Mouse (Mus musculus) MEL (cell line): ENCODE data around the gene Slc35g2. TPM values are rescaled to one million over a fixed set of nuclear protein-coding genes. Genes with fewer than 3 reads are reported as not detected.

Experiments used
- DNase-seq: peaks from one replicate; pipeline ENCODE4 v3.0.0; 2011; ENCODE audit warnings: low read depth, low spot score
- H3K27ac ChIP-seq: 2 replicates; pipeline ENCODE4 v1.5.1; 2012; ENCODE audit warnings: low read depth, mild to moderate bottlenecking, control low read depth, low read length, moderate library complexity; ENCODE audit not compliant: control insufficient read depth
- H3K27me3 ChIP-seq, 2 experiments: fragments of 150-350 bp in 1 of 2; sonication (generic) in 1 of 2; 2 replicates each; pipeline ENCODE4 v1.6.1; 2012; ENCODE audit warnings: low read length in 2 of 2, mild to moderate bottlenecking in 2 of 2, improper control_type of control experiment in 1 of 2, moderate library complexity in 1 of 2; ENCODE audit not compliant: insufficient read depth in 2 of 2, control insufficient read depth in 1 of 2
- H3K36me3 ChIP-seq, 2 experiments: 2 replicates each; pipeline ENCODE4 v1.6.1; 2012 to 2014; ENCODE audit warnings: low read length in 2 of 2, improper control_type of control experiment in 1 of 2, inconsistent platforms in 1 of 2, mild to moderate bottlenecking in 1 of 2; ENCODE audit not compliant: insufficient read depth in 2 of 2, control insufficient read depth in 1 of 2
- H3K4me1 ChIP-seq, 2 experiments: fragments of 150-350 bp in 1 of 2; sonication (generic) in 1 of 2; 2 replicates each; pipeline ENCODE4 v1.6.1; 2012; ENCODE audit warnings: low read length in 2 of 2, improper control_type of control experiment in 1 of 2, mild to moderate bottlenecking in 1 of 2; ENCODE audit not compliant: insufficient read depth in 2 of 2, control insufficient read depth in 1 of 2
- H3K4me3 ChIP-seq, 2 experiments: fragments of 150-350 bp in 1 of 2; sonication (generic) in 1 of 2; 2 replicates each; pipeline ENCODE4 v1.5.1; 2012; ENCODE audit warnings: low read depth in 2 of 2, low read length in 2 of 2, mild to moderate bottlenecking in 2 of 2, moderate library complexity in 2 of 2, control low read depth in 1 of 2, improper control_type of control experiment in 1 of 2; ENCODE audit not compliant: control insufficient read depth in 1 of 2, insufficient read depth in 1 of 2
- H3K79me2 ChIP-seq: 2 replicates; pipeline ENCODE4 v1.6.1; 2012; ENCODE audit warnings: mild to moderate bottlenecking, low read length, moderate library complexity; ENCODE audit not compliant: control insufficient read depth, poor library complexity, insufficient read depth
- H3K9ac ChIP-seq: 2 replicates; pipeline ENCODE4 v1.6.1; 2012; ENCODE audit warnings: low read depth, mild to moderate bottlenecking, control low read depth, low read length, moderate library complexity; ENCODE audit not compliant: control insufficient read depth, poor library complexity, severe bottlenecking
- H3K9me3 ChIP-seq: fragments of 150-350 bp; sonication (generic); replicated peaks from 2 replicates; pipeline ENCODE4 v1.6.1; 2012; ENCODE audit warnings: mild to moderate bottlenecking, low read length, improper control_type of control experiment, moderate library complexity; ENCODE audit not compliant: insufficient read depth
- BHLHE40 ChIP-seq: IDR thresholded peaks from 2 replicates; pipeline ENCODE4 v1.6.1; 2012; ENCODE audit warnings: low read depth, mild to moderate bottlenecking, inconsistent platforms, low read length, improper control_type of control experiment, borderline replicate concordance
- CHD2 ChIP-seq: IDR thresholded peaks from 2 replicates; pipeline ENCODE4 v1.6.1; 2011; ENCODE audit warnings: low read length, improper control_type of control experiment
- CTCF ChIP-seq, 3 experiments: IDR thresholded peaks in 2 of 3; conservative IDR thresholded peaks in 1 of 3; 2 replicates each; pipeline ENCODE4 v1.5.1; 2011 to 2012; ENCODE audit warnings: low read length in 3 of 3, low read depth in 2 of 3, mild to moderate bottlenecking in 2 of 3, improper control_type of control experiment in 1 of 3, inconsistent platforms in 1 of 3, mixed read lengths in 1 of 3, moderate library complexity in 1 of 3; ENCODE audit not compliant: control insufficient read depth in 1 of 3, insufficient read depth in 1 of 3, poor library complexity in 1 of 3, severe bottlenecking in 1 of 3
- E2F4 ChIP-seq: IDR thresholded peaks from 2 replicates; pipeline ENCODE4 v1.6.1; 2011; ENCODE audit warnings: low read depth, low read length, improper control_type of control experiment, borderline replicate concordance
- EP300 ChIP-seq, 2 experiments: IDR thresholded peaks; 2 replicates each; pipeline ENCODE4 v1.6.1; 2011; ENCODE audit warnings: improper control_type of control experiment in 2 of 2, low read length in 2 of 2, low read depth in 1 of 2, mild to moderate bottlenecking in 1 of 2
- ETS1 ChIP-seq: IDR thresholded peaks from 2 replicates; pipeline ENCODE4 v1.6.1; 2012; ENCODE audit warnings: low read depth, mild to moderate bottlenecking, inconsistent platforms, low read length, improper control_type of control experiment, moderate library complexity
- GABPA ChIP-seq: IDR thresholded peaks from 2 replicates; pipeline ENCODE4 v1.6.1; 2012; ENCODE audit warnings: low read depth, mild to moderate bottlenecking, inconsistent platforms, low read length, improper control_type of control experiment, moderate library complexity
- GATA1 ChIP-seq: IDR thresholded peaks from 2 replicates; pipeline ENCODE4 v1.6.1; 2011; ENCODE audit warnings: low read depth, low read length, improper control_type of control experiment
- KAT2A ChIP-seq: conservative IDR thresholded peaks from 2 replicates; pipeline ENCODE4 v1.6.1; 2012; ENCODE audit warnings: low read depth, low read length, improper control_type of control experiment, inconsistent platforms
- MAFK ChIP-seq: IDR thresholded peaks from 2 replicates; pipeline ENCODE4 v1.6.1; 2011; ENCODE audit warnings: low read depth, mild to moderate bottlenecking, low read length, improper control_type of control experiment, borderline replicate concordance
- MAX ChIP-seq: IDR thresholded peaks from 2 replicates; pipeline ENCODE4 v1.6.1; 2011; ENCODE audit warnings: low read length, improper control_type of control experiment
- MAZ ChIP-seq: IDR thresholded peaks from 2 replicates; pipeline ENCODE4 v1.6.1; 2012; ENCODE audit warnings: low read depth, mild to moderate bottlenecking, inconsistent platforms, low read length, improper control_type of control experiment
- MEF2A ChIP-seq: IDR thresholded peaks from 2 replicates; pipeline ENCODE4 v1.6.1; 2014; ENCODE audit warnings: low read depth, mild to moderate bottlenecking, inconsistent platforms, low read length, improper control_type of control experiment; ENCODE audit not compliant: poor library complexity, insufficient replicate concordance, severe bottlenecking; ENCODE audit errors: extremely low read depth
- MXI1 ChIP-seq: IDR thresholded peaks from 2 replicates; pipeline ENCODE4 v1.6.1; 2011; ENCODE audit warnings: mild to moderate bottlenecking, low read depth, low read length, improper control_type of control experiment
- MYB ChIP-seq: IDR thresholded peaks from 2 replicates; pipeline ENCODE4 v1.6.1; 2011; ENCODE audit warnings: mild to moderate bottlenecking, low read depth, low read length, improper control_type of control experiment
- NRF1 ChIP-seq: IDR thresholded peaks from 2 replicates; pipeline ENCODE4 v1.6.1; 2014; ENCODE audit warnings: low read depth, mild to moderate bottlenecking, inconsistent platforms, low read length, improper control_type of control experiment, moderate library complexity; ENCODE audit not compliant: poor library complexity, insufficient read depth, severe bottlenecking
- POLR2A ChIP-seq, 2 experiments: IDR thresholded peaks; 2 replicates each; pipeline ENCODE4 v1.6.1; 2011 to 2012; ENCODE audit warnings: low read length in 2 of 2, mild to moderate bottlenecking in 2 of 2, control low read depth in 1 of 2, improper control_type of control experiment in 1 of 2, low read depth in 1 of 2, moderate library complexity in 1 of 2; ENCODE audit not compliant: control insufficient read depth in 1 of 2, insufficient read depth in 1 of 2, poor library complexity in 1 of 2
- POLR2AphosphoS2 ChIP-seq: IDR thresholded peaks from 2 replicates; pipeline ENCODE4 v1.6.1; 2011; ENCODE audit warnings: low read length, improper control_type of control experiment
- POLR2AphosphoS5 ChIP-seq: IDR thresholded peaks from 2 replicates; pipeline ENCODE4 v1.6.1; 2012; ENCODE audit warnings: low read depth, borderline replicate concordance, mild to moderate bottlenecking, inconsistent platforms, low read length, moderate library complexity, mixed read lengths
- SIN3A ChIP-seq: IDR thresholded peaks from 2 replicates; pipeline ENCODE4 v1.6.1; 2012; ENCODE audit warnings: low read length, improper control_type of control experiment, inconsistent platforms
- SMC3 ChIP-seq: IDR thresholded peaks from 2 replicates; pipeline ENCODE4 v1.6.1; 2011; ENCODE audit warnings: low read depth, low read length, improper control_type of control experiment
- TAL1 ChIP-seq: IDR thresholded peaks from 2 replicates; pipeline ENCODE4 v1.6.1; 2012; ENCODE audit warnings: mild to moderate bottlenecking, inconsistent platforms, low read length, moderate library complexity, mixed read lengths
- USF2 ChIP-seq, 2 experiments: IDR thresholded peaks; 2 replicates each; pipeline ENCODE4 v1.6.1; 2011 to 2012; ENCODE audit warnings: improper control_type of control experiment in 2 of 2, low read length in 2 of 2, borderline replicate concordance in 1 of 2, inconsistent platforms in 1 of 2, low read depth in 1 of 2, mild to moderate bottlenecking in 1 of 2; ENCODE audit not compliant: insufficient read depth in 1 of 2
- ZC3H11A ChIP-seq: IDR thresholded peaks from 2 replicates; pipeline ENCODE4 v1.6.1; 2012; ENCODE audit warnings: low read depth, mild to moderate bottlenecking, inconsistent platforms, low read length, improper control_type of control experiment
- ZNF384 ChIP-seq: IDR thresholded peaks from 2 replicates; pipeline ENCODE4 v1.6.1; 2012; ENCODE audit warnings: low read depth, mild to moderate bottlenecking, inconsistent platforms, low read length, improper control_type of control experiment
- polyA plus RNA-seq, 2 experiments: library from polyadenylated mRNA; stranded (reverse) in 1 of 2; unstranded in 1 of 2; fragments of >175 nt in 1 of 2; fragments of >200 nt in 1 of 2; gene quantifications; 2 replicates each; pipeline versions ENCODE4 v1.2.1 to v1.2.4; 2012; ENCODE audit warnings: low replicate concordance in 2 of 2, low read depth in 1 of 2; ENCODE audit not compliant: insufficient read length in 2 of 2, insufficient read depth in 1 of 2, missing spikeins in 1 of 2
- total RNA-seq: library from RNA; depleted of rRNA; stranded (reverse); fragments of 300-350 nt; gene quantifications from 2 replicates; pipeline ENCODE4 v1.2.3, GENCODE M21; 2012

Gene Slc35g2
- total and polyA plus RNA-seq, 3 experiments: 0.49 TPM; not detected in 2

DNA sequence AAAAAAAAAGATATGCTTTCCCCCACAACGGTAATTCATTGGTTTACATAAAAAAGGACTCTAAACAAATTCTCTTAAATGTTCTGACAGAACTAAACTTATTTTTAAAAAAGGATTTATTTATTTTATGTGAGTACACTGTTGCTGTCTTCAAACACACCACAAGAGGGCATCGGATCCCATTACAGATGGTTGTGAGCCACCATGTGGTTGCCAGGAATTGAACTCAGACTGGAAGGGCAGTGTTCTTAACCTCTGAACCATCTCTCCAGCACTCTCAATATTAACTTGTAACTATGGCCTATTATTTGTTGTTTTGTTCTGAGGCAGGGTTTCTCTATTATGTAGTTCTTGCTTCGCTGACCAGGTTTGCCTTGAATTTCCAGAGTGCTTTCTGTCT is 50.9 kb downstream of the Slc35g2 start:
- no peak for TF ChIP-seq GATA1
- TF ChIP-seq MYB: no peak
- no peak for TF ChIP-seq TAL1
- no peak for TF ChIP-seq SIN3A
- no peak for TF ChIP-seq BHLHE40
- TF ChIP-seq SMC3: peak; percentile 31; the same call in 1 of the 2 replicates
- TF ChIP-seq NRF1: no peak
- TF ChIP-seq CTCF (IDR thresholded peaks at IDR 0.05 in 2 of 3, conservative IDR thresholded peaks at IDR 0.05 in 1 of 3; ENCODE audit: control insufficient read depth in 1 of 3, insufficient read depth in 1 of 3, low read depth in 2 of 3, low read length in 3 of 3, poor library complexity in 1 of 3, severe bottlenecking in 1 of 3): peak; percentile 21 to 56 (median 29); a peak in 4 of 6 replicates
- no peak for TF ChIP-seq POLR2A (IDR thresholded peaks at IDR 0.05; ENCODE audit: control insufficient read depth in 1 of 2, insufficient read depth in 1 of 2, low read depth in 1 of 2, low read length in 2 of 2, poor library complexity in 1 of 2)
- TF ChIP-seq MAX: no peak
- no peak for TF ChIP-seq MAFK
- TF ChIP-seq POLR2AphosphoS2: no peak
- H3K79me2 ChIP-seq: peaks cover 27% of the 10 kb centered on the region
- H3K9me3 ChIP-seq: no peaks in the 10 kb centered on the region
- no peak overlapping the region for H3K27ac ChIP-seq
- H3K4me1 ChIP-seq: peaks cover 14 to 18% of the 10 kb centered on the region in 2 experiments
- no peak overlapping the region for H3K9ac ChIP-seq
- peak; percentile 21 for DNase-seq
- no peaks in the 10 kb centered on the region for H3K27me3 ChIP-seq
- H3K4me3 ChIP-seq: no peak overlapping the region
- peaks cover 0 to 34% of the 10 kb centered on the region in 2 experiments; a peak in 2 of 4 replicates for H3K36me3 ChIP-seq

DNA sequence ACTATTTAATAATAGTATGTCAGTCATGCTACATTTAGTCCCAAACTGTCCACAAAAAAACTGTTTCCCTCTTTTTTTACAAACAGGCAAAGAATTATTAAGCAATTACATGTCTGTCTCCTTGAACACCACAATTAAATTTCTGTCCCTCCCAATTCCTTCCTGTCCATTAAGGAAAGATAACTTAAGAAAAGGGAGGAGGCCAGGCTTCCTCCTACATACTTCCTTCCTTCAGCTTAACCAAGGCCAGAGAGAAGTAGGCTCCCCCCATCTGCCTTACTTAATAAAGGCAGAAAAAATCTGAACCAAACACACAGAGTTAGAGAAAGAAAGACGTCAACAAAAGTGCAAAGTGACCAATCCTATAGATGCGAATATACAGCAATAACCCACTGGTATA is 63.3 kb downstream of the Slc35g2 start:
- Histone ChIP-seq H3K9ac (no peak overlapping the region), H3K36me3 (peaks cover 3 to 11% of the 10 kb centered on the region in 2 experiments), H3K9me3 (no peaks in the 10 kb centered on the region), H3K4me1 (peaks cover 2 to 12% of the 10 kb centered on the region in 2 experiments; a peak in 3 of 4 replicates), H3K27ac (no peak overlapping the region), H3K79me2 (peaks cover 7% of the 10 kb centered on the region), H3K27me3 (no peaks in the 10 kb centered on the region), H3K4me3 (no peak overlapping the region)
- TF ChIP-seq MAZ (no peak), KAT2A (no peak), POLR2AphosphoS5 (no peak)
- peak; percentile 19 for DNase-seq

DNA sequence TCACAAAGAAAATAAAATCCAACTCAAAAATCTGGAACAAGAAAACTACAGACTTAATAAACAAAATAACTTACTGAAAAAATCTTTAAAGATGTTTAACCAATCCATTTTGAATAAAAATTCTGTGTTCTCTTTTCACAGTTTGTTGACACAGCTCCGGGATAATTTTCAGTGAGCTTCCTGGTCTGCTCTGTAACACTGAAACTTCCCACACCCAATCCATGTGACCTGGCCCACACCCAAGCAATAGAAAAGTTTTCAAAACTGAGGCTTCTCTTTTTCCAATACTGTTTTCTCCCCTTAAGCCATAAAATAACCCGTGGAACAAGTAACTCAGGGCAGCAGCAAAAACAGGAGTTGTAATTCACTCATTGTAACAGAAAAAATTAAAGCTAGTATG is 64.2 kb downstream of the Slc35g2 start:
- peaks cover 4% of the 10 kb centered on the region for H3K79me2 ChIP-seq
- peaks cover 3 to 11% of the 10 kb centered on the region in 2 experiments for H3K36me3 ChIP-seq
- no peaks in the 10 kb centered on the region for H3K27me3 ChIP-seq
- peaks cover 2 to 12% of the 10 kb centered on the region in 2 experiments; a peak in 3 of 4 replicates for H3K4me1 ChIP-seq
- no peak overlapping the region for H3K4me3 ChIP-seq
- no peak overlapping the region for H3K27ac ChIP-seq
- H3K9me3 ChIP-seq: no peaks in the 10 kb centered on the region
- DNase-seq: no peak
- H3K9ac ChIP-seq: no peak overlapping the region
- TF ChIP-seq BHLHE40: no peak
- no peak for TF ChIP-seq MEF2A
- no peak for TF ChIP-seq CHD2
- TF ChIP-seq MYB: no peak
- TF ChIP-seq POLR2AphosphoS2: no peak
- no peak for TF ChIP-seq MAFK
- TF ChIP-seq TAL1: no peak
- TF ChIP-seq ZNF384: no peak
- no peak for TF ChIP-seq MXI1
- TF ChIP-seq ETS1: no peak
- no peak for TF ChIP-seq POLR2AphosphoS5
- no peak for TF ChIP-seq E2F4
- TF ChIP-seq ZC3H11A: no peak
- 0 out of 4 replicates have a peak, but pooled peaks of 1 of the 2 experiments have one; percentile 0 for TF ChIP-seq EP300 (IDR thresholded peaks at IDR 0.05; ENCODE audit: low read depth in 1 of 2, low read length in 2 of 2)
- TF ChIP-seq GABPA: no peak
- TF ChIP-seq USF2 (IDR thresholded peaks at IDR 0.05; ENCODE audit: borderline replicate concordance in 1 of 2, insufficient read depth in 1 of 2, low read depth in 1 of 2, low read length in 2 of 2): no peak
